Mouse (Mus musculus) embryonic facial prominence, embryonic 11.5 days (tissue): ENCODE results near the gene Cntnap2. TPM values are rescaled to one million over a fixed set of nuclear protein-coding genes. Genes with fewer than 3 reads are reported as not detected.

ENCODE experiments used
- ATAC-seq: fragments of 200-750 bp; cut with Nextera tagmentation; replicated peaks from 2 replicates; pipeline ENCODE4 v1.8.0; 2017; ENCODE audit warnings: low read depth; ENCODE audit not compliant: insufficient number of reproducible peaks, low FRiP score, low TSS enrichment
- DNase-seq: peaks from one replicate; pipeline ENCODE4 v3.0.0-alpha.2; 2015; ENCODE audit warnings: low spot score
- H3K27ac ChIP-seq: fragments of 300-500 bp; sonication (generic); replicated peaks from 2 replicates; pipeline ENCODE4 v1.5.1; 2014; ENCODE audit warnings: mild to moderate bottlenecking, low read depth, low read length, control low read depth
- H3K27me3 ChIP-seq: fragments of 300-500 bp; sonication (generic); 2 replicates; pipeline ENCODE4 v1.6.1; 2014; ENCODE audit warnings: mild to moderate bottlenecking, low read length, moderate library complexity, mixed read lengths; ENCODE audit not compliant: control insufficient read depth, insufficient read depth
- H3K36me3 ChIP-seq: fragments of 300-500 bp; sonication (generic); replicated peaks from 2 replicates; pipeline ENCODE4 v1.6.1; 2014; ENCODE audit warnings: low read depth, mild to moderate bottlenecking, low read length, moderate library complexity, mixed read lengths; ENCODE audit not compliant: control insufficient read depth, insufficient read depth
- H3K4me1 ChIP-seq: fragments of 300-500 bp; sonication (generic); 2 replicates; pipeline ENCODE4 v1.6.1; 2014; ENCODE audit warnings: low read length, mixed read lengths; ENCODE audit not compliant: control insufficient read depth, insufficient read depth
- H3K4me2 ChIP-seq: fragments of 300-500 bp; sonication (generic); 2 replicates; pipeline ENCODE4 v1.6.1; 2014; ENCODE audit warnings: low read depth, mild to moderate bottlenecking, control low read depth, low read length, moderate library complexity
- H3K4me3 ChIP-seq: fragments of 300-500 bp; sonication (generic); 2 replicates; pipeline ENCODE4 v1.5.1; 2014; ENCODE audit warnings: low read depth, low read length, control low read depth
- H3K9ac ChIP-seq: fragments of 300-500 bp; sonication (generic); replicated peaks from 2 replicates; pipeline ENCODE4 v1.6.1; 2014; ENCODE audit warnings: mild to moderate bottlenecking, control low read depth, low read length
- H3K9me3 ChIP-seq: fragments of 300-500 bp; sonication (generic); replicated peaks from 2 replicates; pipeline ENCODE4 v1.6.1; 2016; ENCODE audit warnings: mild to moderate bottlenecking, low read length, inconsistent platforms, mixed read lengths; ENCODE audit not compliant: control insufficient read depth
- WGBS: fragments of 180-500 bp; shearing (Covaris S2); extraction: QIAGEN DNeasy Blood & Tissue Kit; methylation state at CpG from one replicate; pipeline ENCODE4 v1.1.7; 2014; 5-methylcytosine and 5-hydroxymethylcytosine counted together
- polyA plus RNA-seq: library from polyadenylated mRNA; unstranded; fragments of >200 nt; fragmentation: Nextera tagmentation; extraction: Ambion mirVana; gene quantifications from 2 replicates; pipeline ENCODE4 v1.2.1, GENCODE M21; 2014

The Cntnap2 gene
- polyA plus RNA-seq, 1 experiment from 2014 or later, result 6.7 TPM

DNA sequence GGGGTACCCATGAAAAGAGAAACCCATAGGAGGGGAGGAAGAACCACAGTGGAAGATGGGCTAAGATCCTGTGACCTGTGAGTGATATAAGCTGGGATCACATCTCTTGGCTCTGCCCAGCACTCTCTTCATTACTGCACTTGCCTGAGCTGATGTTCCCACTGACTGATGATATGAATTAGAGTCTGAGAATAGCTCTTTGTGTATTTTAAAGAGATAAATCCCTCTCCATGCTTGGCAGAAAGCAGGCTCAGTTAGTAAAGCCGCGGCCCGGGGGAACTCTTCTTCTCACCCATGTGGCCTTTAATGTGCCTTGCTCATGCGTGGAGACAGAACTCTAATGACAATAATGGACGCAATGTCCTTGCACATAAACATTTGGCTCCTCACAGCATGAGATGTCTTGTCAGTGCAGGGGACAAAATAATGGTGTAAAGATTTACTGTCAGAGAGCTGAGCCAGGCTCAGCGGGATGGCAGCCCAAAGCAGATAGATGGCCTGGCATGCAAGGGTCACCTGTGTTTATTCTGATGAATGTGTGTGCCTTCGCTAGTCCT lies 485.2 kb downstream of the Cntnap2 start:
- no peak for DNase-seq

GRCm38 (mm10) chr6:45559724-45560123 lies 500.6 kb downstream of the Cntnap2 start:
- Histone ChIP-seq H3K36me3 (no peaks in the 10 kb centered on the region), H3K4me2 (no peak overlapping the region), H3K4me3 (no peak overlapping the region), H3K4me1 (no peaks in the 10 kb centered on the region), H3K9me3 (no peaks in the 10 kb centered on the region), H3K27me3 (no peaks in the 10 kb centered on the region), H3K9ac (no peak overlapping the region), H3K27ac (no peak overlapping the region)
- no peak for ATAC-seq
- 90% methylated on average over 1 of the region's 1 CpGs for WGBS
- DNase-seq, result no peak

More for the DNA sequence above, 485.2 kb downstream of the Cntnap2 start:
- H3K9me3 ChIP-seq, result no peaks in the 10 kb centered on the region
- H3K27ac ChIP-seq, result no peak overlapping the region
- H3K36me3 ChIP-seq, result no peaks in the 10 kb centered on the region
- H3K4me1 ChIP-seq, result no peaks in the 10 kb centered on the region
- H3K4me3 ChIP-seq, result no peak overlapping the region
- no peak overlapping the region for H3K9ac ChIP-seq
- 46% methylated on average over 7 of the region's 7 CpGs for WGBS
- ATAC-seq, result no peak; the same call in 1 of the 2 replicates
- no peak overlapping the region for H3K4me2 ChIP-seq
- no peaks in the 10 kb centered on the region for H3K27me3 ChIP-seq

DNA sequence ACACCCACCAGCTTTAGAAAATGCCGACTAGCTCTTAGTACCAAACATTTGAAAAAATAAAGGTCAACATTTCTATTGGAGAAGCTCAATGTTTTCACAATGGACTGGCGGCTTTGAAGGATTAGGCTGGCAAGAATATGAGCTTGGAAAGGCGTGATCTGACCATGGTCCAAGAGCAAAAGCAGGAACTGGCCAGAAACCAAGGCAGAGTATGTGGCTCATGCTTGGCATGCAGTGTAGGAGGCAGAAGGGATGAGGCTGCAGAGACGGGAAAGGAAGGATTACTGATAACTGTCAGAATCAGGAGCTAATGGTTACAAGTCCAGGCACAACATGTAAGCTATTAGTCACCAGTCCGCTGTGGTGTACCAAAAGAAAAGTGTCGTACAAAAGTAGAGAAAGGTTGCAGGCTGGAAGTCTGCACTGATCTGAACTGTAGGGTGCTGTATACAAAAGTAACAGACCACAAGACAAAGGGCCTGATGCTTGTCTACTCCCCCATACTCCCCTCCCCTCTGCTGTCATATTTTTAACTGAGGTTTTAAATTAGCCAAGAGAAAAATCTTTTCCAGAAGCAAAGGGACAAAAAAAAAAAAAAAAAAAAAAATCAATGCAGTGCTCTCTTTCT lies 525.4 kb downstream of the Cntnap2 start:
- no peak overlapping the region for H3K27ac ChIP-seq
- no peak for ATAC-seq
- no peaks in the 10 kb centered on the region for H3K27me3 ChIP-seq

GRCm38 (mm10) chr6:45589084-45589483 lies 529.9 kb downstream of the Cntnap2 start:
- no peak for ATAC-seq
- no peak overlapping the region for H3K4me2 ChIP-seq

More for the DNA sequence above, 525.4 kb downstream of the Cntnap2 start:
- WGBS, result 82% methylated on average over 6 of the region's 6 CpGs
- Histone ChIP-seq H3K4me2 (no peak overlapping the region), H3K4me3 (no peak overlapping the region), H3K9me3 (no peaks in the 10 kb centered on the region), H3K36me3 (no peaks in the 10 kb centered on the region), H3K4me1 (no peaks in the 10 kb centered on the region), H3K9ac (no peak overlapping the region)
- no peak for DNase-seq

GRCm38 (mm10) chr6:45647017-45647416 lies 587.9 kb downstream of the Cntnap2 start:
- no peak overlapping the region for H3K4me3 ChIP-seq
- H3K9me3 ChIP-seq, result no peaks in the 10 kb centered on the region
- H3K27ac ChIP-seq, result no peak overlapping the region
- no peaks in the 10 kb centered on the region for H3K27me3 ChIP-seq
- no peak overlapping the region for H3K9ac ChIP-seq
- H3K36me3 ChIP-seq, result no peaks in the 10 kb centered on the region
- H3K4me1 ChIP-seq, result no peaks in the 10 kb centered on the region
- no peak overlapping the region for H3K4me2 ChIP-seq
- ATAC-seq, result no peak
- DNase-seq, result no peak

More at GRCm38 (mm10) chr6:45589084-45589483, 529.9 kb downstream of the Cntnap2 start:
- no peak overlapping the region for H3K27ac ChIP-seq
- H3K27me3 ChIP-seq, result no peaks in the 10 kb centered on the region
- no peak overlapping the region for H3K9ac ChIP-seq
- H3K36me3 ChIP-seq, result no peaks in the 10 kb centered on the region
- no peak for DNase-seq
- no peaks in the 10 kb centered on the region for H3K9me3 ChIP-seq
- H3K4me1 ChIP-seq, result no peaks in the 10 kb centered on the region
- no peak overlapping the region for H3K4me3 ChIP-seq

DNA sequence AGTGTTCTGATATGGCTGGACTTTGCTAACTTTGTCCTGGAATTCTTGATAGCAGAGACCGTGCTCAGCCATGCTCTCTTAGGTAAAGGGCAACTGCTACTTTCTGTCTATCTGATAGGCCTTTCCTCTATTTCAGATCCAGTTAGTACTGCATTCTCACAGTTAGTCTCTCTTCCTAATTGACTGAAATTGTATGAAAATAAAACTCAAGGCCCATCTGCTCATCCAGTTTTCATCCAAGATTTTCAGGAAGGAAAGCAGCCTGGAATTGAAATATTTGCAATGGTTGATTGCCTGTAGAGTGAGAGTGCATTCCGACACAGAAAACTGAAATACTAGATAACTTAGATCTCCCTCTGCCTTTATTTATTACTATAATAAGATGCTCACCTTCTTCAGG lies 589.3 kb downstream of the Cntnap2 start:
- H3K4me2 ChIP-seq, result no peak overlapping the region
- DNase-seq (no peak), ATAC-seq (no peak)
- H3K9me3 ChIP-seq, result no peaks in the 10 kb centered on the region
- H3K4me1 ChIP-seq, result no peaks in the 10 kb centered on the region
- no peak overlapping the region for H3K4me3 ChIP-seq
- WGBS, result 84% methylated on average over 2 of the region's 2 CpGs
- no peaks in the 10 kb centered on the region for H3K27me3 ChIP-seq
- no peak overlapping the region for H3K27ac ChIP-seq
- H3K9ac ChIP-seq, result no peak overlapping the region
- no peaks in the 10 kb centered on the region for H3K36me3 ChIP-seq

- H3K27ac ChIP-seq, result no peak overlapping the region
- ATAC-seq (no peak), DNase-seq (no peak)
- H3K4me2 ChIP-seq, result no peak overlapping the region
- no peaks in the 10 kb centered on the region for H3K36me3 ChIP-seq
- H3K9me3 ChIP-seq, result no peaks in the 10 kb centered on the region
- no peaks in the 10 kb centered on the region for H3K27me3 ChIP-seq
- H3K4me1 ChIP-seq, result no peaks in the 10 kb centered on the region
- H3K9ac ChIP-seq, result no peak overlapping the region
- H3K4me3 ChIP-seq, result no peak overlapping the region
Observed at GRCm38 (mm10) chr6:45700287-45700686, 641.1 kb downstream of the Cntnap2 start.

GRCm38 (mm10) chr6:45791612-45792011 lies 732.5 kb downstream of the Cntnap2 start:
- H3K4me3 ChIP-seq, result no peak overlapping the region
- no peak overlapping the region for H3K27ac ChIP-seq
- DNase-seq (no peak), ATAC-seq (no peak)
- H3K27me3 ChIP-seq, result no peaks in the 10 kb centered on the region
- H3K9ac ChIP-seq, result no peak overlapping the region
- H3K4me1 ChIP-seq, result no peaks in the 10 kb centered on the region
- H3K4me2 ChIP-seq, result no peak overlapping the region
- no peaks in the 10 kb centered on the region for H3K9me3 ChIP-seq
- H3K36me3 ChIP-seq, result no peaks in the 10 kb centered on the region
